Mouse (Mus musculus): ENCODE results near the gene Prss36. TPM values are rescaled to one million over a fixed set of nuclear protein-coding genes. Genes with fewer than 3 reads are reported as not detected.
"Not testable (repeated sequence)": the region's sequence is repeated elsewhere in the genome, so short reads cannot be mapped to it uniquely, and the experiment has no call there.

The Prss36 gene
- polyA plus RNA-seq, 1 experiment from 2014 or later: 16.2 TPM

DNA sequence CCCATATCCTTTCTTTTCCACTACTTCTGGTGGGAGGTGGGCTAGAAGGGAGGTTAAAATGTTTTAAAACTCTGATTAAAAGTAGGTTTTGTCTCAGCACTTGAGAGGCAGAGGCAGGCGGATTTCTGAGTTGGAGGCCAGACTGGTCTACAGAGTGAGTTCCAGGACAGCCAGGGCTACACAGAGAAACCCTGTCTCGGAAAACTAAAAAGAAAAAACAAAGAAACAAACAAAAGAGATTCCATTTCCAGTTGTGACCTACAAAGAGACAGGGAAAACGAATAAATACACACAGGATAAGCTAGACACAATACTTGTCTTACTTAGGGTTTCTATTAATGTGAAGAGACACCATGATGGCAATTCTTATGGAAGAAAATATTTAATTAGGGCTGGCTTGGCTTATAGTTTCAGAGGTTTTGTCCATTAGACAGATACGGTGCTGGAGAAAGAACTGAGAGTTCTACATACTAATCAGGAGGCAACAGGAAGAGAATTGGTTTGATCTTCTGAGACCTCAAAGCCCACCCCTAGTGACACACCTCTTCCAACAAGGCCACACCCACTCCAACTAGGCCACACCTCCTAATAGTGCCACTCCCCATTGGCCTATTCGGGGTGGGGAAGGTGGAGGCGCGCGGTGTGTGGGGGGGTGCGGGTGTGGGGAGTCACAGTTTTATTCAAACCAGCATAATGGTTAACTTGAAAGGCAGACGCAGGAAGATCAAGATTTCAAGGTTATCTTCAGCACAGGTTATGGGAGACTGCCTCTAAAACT lies 48.2 kb downstream of the Prss36 start:
- H3K27me3 ChIP-seq (replicated peaks): no peaks in the 10 kb centered on the region
- no peaks in the 10 kb centered on the region for H3K9me3 ChIP-seq (replicated peaks)
- no peak overlapping the region for H3K4me2 ChIP-seq
- no peak overlapping the region for H3K27ac ChIP-seq (replicated peaks)
- H3K4me3 ChIP-seq (replicated peaks): no peak overlapping the region
- WGBS: 37% methylated on average over 10 of the region's 10 CpGs
- peaks cover 13% of the 10 kb centered on the region for H3K4me1 ChIP-seq
- H3K9ac ChIP-seq (replicated peaks): no peak overlapping the region
- ATAC-seq (ENCODE audit: low FRiP score): no peak
- H3K36me3 ChIP-seq: peaks cover 2% of the 10 kb centered on the region; the same call in 1 of the 2 replicates

DNA sequence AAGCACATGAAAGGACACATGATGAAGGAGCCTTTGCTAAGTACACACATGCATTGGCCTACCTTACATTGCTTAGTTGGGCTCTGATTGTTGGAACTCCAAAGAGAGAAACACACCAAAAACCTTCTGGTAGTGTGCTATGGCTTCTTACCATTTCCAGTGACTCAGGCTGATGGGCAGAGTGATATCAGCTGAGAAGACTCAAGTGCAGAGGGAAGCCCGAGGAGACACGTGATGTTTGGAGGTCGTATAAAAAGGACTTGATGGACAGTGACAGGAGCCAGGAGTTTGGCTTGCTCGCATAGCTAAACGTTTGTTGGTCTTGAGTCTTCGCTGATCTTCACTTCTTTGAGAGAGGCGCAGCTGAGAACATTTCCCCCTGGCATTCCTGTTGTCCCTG lies 49.0 kb downstream of the Prss36 start:
- H3K27me3 ChIP-seq (replicated peaks): no peaks in the 10 kb centered on the region
- H3K4me1 ChIP-seq: peaks cover 13% of the 10 kb centered on the region
- H3K9ac ChIP-seq (replicated peaks): no peak overlapping the region
- ATAC-seq (ENCODE audit: low FRiP score): no peak
- no peaks in the 10 kb centered on the region for H3K9me3 ChIP-seq (replicated peaks)
- no peak overlapping the region for H3K4me2 ChIP-seq
- peaks cover 10% of the 10 kb centered on the region for H3K36me3 ChIP-seq
- WGBS: 92% methylated on average over 7 of the region's 7 CpGs
- no peak overlapping the region for H3K4me3 ChIP-seq (replicated peaks)
- H3K27ac ChIP-seq (replicated peaks): no peak overlapping the region

DNA sequence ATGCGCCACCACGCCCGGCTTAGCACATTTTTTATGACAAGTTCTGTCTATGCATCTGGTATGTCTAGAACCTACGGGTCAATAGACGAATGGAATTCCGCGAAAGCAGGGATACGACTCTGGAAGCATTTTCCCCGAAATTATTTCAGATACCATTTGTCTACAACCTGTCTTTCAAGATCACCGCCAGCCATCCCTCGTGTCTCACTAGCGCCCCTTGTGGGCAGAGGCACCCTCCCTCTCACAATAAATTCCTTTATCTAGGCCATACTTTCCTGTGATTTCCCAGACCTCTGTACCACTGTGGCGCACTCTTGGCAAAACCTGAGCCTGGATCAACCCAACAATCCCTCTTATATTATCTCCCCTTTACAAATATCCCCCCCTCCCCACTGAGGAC lies 50.1 kb downstream of the Prss36 start:
- Histone ChIP-seq H3K4me3 (replicated peaks) (no peak overlapping the region), H3K27me3 (replicated peaks) (no peaks in the 10 kb centered on the region), H3K27ac (replicated peaks) (no peak overlapping the region), H3K9me3 (replicated peaks) (no peaks in the 10 kb centered on the region), H3K4me2 (no peak overlapping the region), H3K4me1 (peaks cover 13% of the 10 kb centered on the region), H3K36me3 (peaks cover 16% of the 10 kb centered on the region), H3K9ac (replicated peaks) (no peak overlapping the region)
- no peak for ATAC-seq (ENCODE audit: low FRiP score)
- WGBS: 59% methylated on average over 13 of the region's 13 CpGs

DNA sequence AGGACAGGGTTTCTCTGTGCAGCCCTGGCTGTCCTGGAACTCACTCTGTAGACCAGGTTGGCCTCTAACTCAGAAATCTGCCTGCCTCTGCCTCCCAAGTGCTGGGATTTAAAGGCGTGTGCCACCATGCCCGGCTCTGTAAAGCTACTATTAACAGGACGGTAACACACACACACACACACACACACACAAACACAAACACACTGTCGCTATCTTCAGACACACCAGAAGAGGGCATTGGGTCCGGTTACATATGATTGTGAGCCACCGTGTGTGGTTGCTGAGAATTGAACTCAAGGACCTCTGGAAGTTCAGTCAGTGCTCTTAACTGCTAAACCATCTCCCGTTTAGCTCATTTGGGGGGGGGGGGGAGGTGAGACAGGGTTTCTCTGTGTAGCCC lies 50.6 kb downstream of the Prss36 start:
- WGBS: 65% methylated on average over 7 of the region's 7 CpGs
- H3K4me3 ChIP-seq (replicated peaks): peak overlapping the region; percentile 61
- H3K27ac ChIP-seq (replicated peaks): peak overlapping the region; percentile 65

DNA sequence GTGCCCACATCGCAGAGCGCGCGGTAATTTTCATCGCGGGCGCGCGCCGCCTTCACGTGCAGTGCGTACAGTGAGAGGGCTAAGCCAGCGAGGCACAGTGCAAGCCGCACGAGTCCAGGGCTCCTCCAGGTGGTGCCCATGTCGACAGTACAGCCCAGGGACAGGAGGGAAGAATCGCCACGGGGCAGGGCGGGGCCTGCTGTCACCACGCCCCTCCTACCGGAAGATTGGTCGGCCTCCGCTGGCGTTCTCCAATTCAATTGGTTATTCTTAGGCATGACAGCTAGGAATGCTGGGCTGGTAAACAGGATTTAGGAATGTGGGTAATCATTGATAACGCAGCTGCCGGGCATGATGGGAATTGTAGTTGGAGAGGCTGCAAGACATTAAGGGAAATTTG lies 51.1 kb downstream of the Prss36 start, which contains the start of the genes Gm21974 and Vkorc1:
Gm21974 (minus strand) TSS at position 13 of the 400 bp plus-strand sequence.
Vkorc1 (minus strand) TSS at position 176 of the 400 bp plus-strand sequence.
- peak; percentile 97 for ATAC-seq (ENCODE audit: low FRiP score)
- peaks cover 13% of the 10 kb centered on the region for H3K4me1 ChIP-seq
- H3K36me3 ChIP-seq: peaks cover 21% of the 10 kb centered on the region
- whole genome bisulfite sequencing: under 1% methylated on average over 26 of the region's 26 CpGs
- peak within 1 kb of the TSS; percentile 56 for H3K9ac ChIP-seq (replicated peaks)
- H3K27me3 ChIP-seq (replicated peaks): no peaks in the 10 kb centered on the region
- H3K4me3 ChIP-seq (replicated peaks): peak within 1 kb of the TSS; percentile 61
- peak within 1 kb of the TSS; percentile 75 for H3K27ac ChIP-seq (replicated peaks)
- H3K4me2 ChIP-seq: peak within 1 kb of the TSS; percentile 72
- no peaks in the 10 kb centered on the region for H3K9me3 ChIP-seq (replicated peaks)

More for the DNA sequence above, 50.6 kb downstream of the Prss36 start:
- peak; percentile 22 for ATAC-seq (ENCODE audit: low FRiP score)
- Histone ChIP-seq H3K4me2 (peak overlapping the region; percentile 72), H3K36me3 (peaks cover 18% of the 10 kb centered on the region), H3K4me1 (peaks cover 13% of the 10 kb centered on the region)
- not testable (repeated sequence) for H3K27me3 ChIP-seq (replicated peaks); H3K9ac ChIP-seq (replicated peaks); H3K9me3 ChIP-seq (replicated peaks)

DNA sequence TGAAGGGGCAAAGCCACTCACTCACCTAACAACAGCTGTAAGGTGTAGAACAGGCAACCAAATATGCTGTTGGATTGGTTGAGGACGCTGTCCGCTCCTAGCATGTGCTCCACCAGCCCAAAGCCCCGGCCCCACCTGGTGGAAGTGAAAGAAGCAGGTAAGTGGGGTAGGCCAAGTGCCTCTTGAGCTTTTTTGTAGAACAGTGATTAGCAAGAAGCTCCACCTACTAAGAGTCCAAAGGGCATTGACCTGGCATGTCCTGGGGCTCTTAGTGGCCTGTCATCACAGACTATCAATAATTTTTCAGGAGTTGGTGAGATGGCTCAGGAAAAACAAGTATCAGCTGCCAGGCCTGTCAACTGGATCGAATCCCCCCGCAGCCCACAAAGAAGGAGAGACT lies 52.0 kb downstream of the Prss36 start:
- Histone ChIP-seq H3K4me1 (peaks cover 13% of the 10 kb centered on the region), H3K9ac (replicated peaks) (peak overlapping the region; percentile 56)

DNA sequence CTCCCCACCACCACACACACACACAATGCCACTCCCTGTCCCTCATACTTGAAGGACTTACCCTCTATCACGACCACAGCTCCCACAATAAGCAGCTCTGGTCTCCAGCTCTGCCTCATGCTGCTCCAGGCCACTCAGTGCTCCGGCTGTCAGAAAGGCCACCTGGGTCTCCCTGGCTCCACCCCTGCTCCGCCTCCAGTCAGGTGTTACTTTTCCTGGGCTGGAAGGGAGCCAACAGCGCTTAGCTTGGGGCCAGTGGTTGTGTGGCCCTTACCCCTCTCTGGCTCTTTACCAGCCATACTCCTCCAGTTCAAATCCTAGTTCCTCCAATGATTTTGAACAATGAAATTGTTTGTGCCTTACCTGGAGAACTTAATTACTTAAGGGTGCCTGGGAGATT lies 55.7 kb downstream of the Prss36 start, which contains the start of gene Prss53:
Prss53 (minus strand) TSS at position 173 of the 400 bp plus-strand sequence.
- WGBS: 44% methylated on average over 4 of the region's 4 CpGs
- H3K9ac ChIP-seq (replicated peaks): no peak within 1 kb of the TSS
- H3K4me3 ChIP-seq (replicated peaks): no peak within 1 kb of the TSS
- no peak within 1 kb of the TSS for H3K4me2 ChIP-seq
- peaks cover 59% of the 10 kb centered on the region for H3K36me3 ChIP-seq
- H3K27me3 ChIP-seq (replicated peaks): no peaks in the 10 kb centered on the region
- no peak for ATAC-seq (ENCODE audit: low FRiP score)
- H3K27ac ChIP-seq (replicated peaks): no peak within 1 kb of the TSS
- no peaks in the 10 kb centered on the region for H3K9me3 ChIP-seq (replicated peaks)
- peaks cover 16% of the 10 kb centered on the region for H3K4me1 ChIP-seq

More for the DNA sequence above, 52.0 kb downstream of the Prss36 start:
- peak overlapping the region; percentile 72 for H3K4me2 ChIP-seq
- no peaks in the 10 kb centered on the region for H3K9me3 ChIP-seq (replicated peaks)
- 80% methylated on average over 5 of the region's 5 CpGs for WGBS
- H3K27me3 ChIP-seq (replicated peaks): no peaks in the 10 kb centered on the region
- H3K36me3 ChIP-seq: peaks cover 28% of the 10 kb centered on the region
- peak overlapping the region; percentile 75; the same call in 1 of the 2 replicates for H3K27ac ChIP-seq (replicated peaks)
- no peak for ATAC-seq (ENCODE audit: low FRiP score)
- H3K4me3 ChIP-seq (replicated peaks): peak overlapping the region; percentile 61

DNA sequence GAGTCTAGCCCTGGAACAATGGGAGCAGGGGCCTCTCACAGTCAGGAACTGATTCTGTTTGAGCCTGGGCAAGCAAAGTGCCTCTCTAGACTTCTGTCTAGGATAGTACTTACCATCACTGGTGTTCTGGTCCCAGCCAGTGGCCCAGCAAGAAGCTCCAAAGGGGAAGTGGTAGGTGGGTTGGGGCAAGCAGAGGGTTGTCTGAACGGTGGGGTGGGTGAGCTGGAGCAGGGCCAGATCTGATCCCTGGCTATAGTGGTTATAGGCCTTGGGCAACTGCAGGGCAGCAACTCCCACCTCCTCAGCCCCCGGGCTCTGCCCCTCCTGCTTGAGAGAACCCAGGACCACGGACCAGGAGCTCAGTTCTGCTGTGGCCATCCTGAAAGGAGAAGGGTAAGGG lies 57.7 kb downstream of the Prss36 start:
- H3K27me3 ChIP-seq (replicated peaks): no peaks in the 10 kb centered on the region
- H3K36me3 ChIP-seq: peaks cover 75% of the 10 kb centered on the region
- no peak for ATAC-seq (ENCODE audit: low FRiP score)
- H3K4me2 ChIP-seq: no peak overlapping the region
- H3K4me3 ChIP-seq (replicated peaks): no peak overlapping the region
- no peak overlapping the region for H3K9ac ChIP-seq (replicated peaks)
- no peaks in the 10 kb centered on the region for H3K9me3 ChIP-seq (replicated peaks)
- WGBS: 64% methylated on average over 3 of the region's 3 CpGs
- peaks cover 23% of the 10 kb centered on the region for H3K4me1 ChIP-seq
- H3K27ac ChIP-seq (replicated peaks): no peak overlapping the region

DNA sequence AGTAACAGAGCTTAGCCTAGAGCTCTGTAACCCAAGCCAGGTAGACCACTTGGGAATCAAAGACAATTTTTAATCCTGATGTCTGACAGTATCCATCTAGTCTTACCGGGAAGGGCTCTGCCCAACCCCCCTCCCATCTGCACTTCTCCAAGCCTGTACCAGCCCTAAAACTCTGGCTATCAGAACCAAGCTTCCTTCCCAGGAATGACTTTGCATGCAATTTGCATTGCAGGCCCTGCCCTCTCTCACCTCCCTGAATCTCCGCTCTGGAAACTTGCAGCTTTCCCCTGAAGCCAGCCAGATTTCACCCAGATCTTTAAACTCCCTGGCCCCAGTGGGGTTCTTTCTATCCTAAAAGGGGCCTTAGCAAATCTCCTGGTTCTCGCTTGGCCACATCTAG lies 58.7 kb downstream of the Prss36 start:
- no peak overlapping the region for H3K4me2 ChIP-seq
- H3K27me3 ChIP-seq (replicated peaks): no peaks in the 10 kb centered on the region
- WGBS: 84% methylated on average over 3 of the region's 3 CpGs
- no peak for ATAC-seq (ENCODE audit: low FRiP score)
- no peak overlapping the region for H3K4me3 ChIP-seq (replicated peaks)
- no peaks in the 10 kb centered on the region for H3K9me3 ChIP-seq (replicated peaks)
- peaks cover 33% of the 10 kb centered on the region for H3K4me1 ChIP-seq
- H3K36me3 ChIP-seq: peaks cover 77% of the 10 kb centered on the region
- no peak overlapping the region for H3K9ac ChIP-seq (replicated peaks)
- no peak overlapping the region for H3K27ac ChIP-seq (replicated peaks)

DNA sequence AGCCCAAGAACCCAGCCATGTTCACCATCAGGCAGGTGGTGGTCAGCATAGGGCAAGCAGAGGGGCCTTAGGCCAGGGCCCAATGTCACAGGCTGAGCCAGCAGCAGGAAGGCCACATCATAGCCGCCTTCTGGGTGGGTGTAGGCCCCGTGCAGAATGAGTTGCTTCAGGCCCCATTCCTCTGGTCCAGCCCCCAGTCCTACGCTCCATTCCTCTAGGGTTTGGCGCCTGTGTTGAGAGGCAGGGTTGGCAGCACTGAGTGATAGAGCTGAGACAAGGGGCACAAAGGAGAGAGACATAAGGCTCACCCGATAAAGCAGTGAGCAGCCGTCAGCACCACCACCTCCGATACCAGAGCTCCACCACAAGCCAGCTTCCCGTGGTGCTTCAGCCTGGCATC lies 59.3 kb downstream of the Prss36 start:
- no peak for ATAC-seq (ENCODE audit: low FRiP score)
- no peak overlapping the region for H3K9ac ChIP-seq (replicated peaks)
- peaks cover 39% of the 10 kb centered on the region for H3K4me1 ChIP-seq
- H3K27ac ChIP-seq (replicated peaks): no peak overlapping the region
- H3K4me3 ChIP-seq (replicated peaks): no peak overlapping the region
- no peak overlapping the region for H3K4me2 ChIP-seq
- no peaks in the 10 kb centered on the region for H3K9me3 ChIP-seq (replicated peaks)
- no peaks in the 10 kb centered on the region for H3K27me3 ChIP-seq (replicated peaks)
- 87% methylated on average over 8 of the region's 8 CpGs for WGBS
- H3K36me3 ChIP-seq: peaks cover 79% of the 10 kb centered on the region

DNA sequence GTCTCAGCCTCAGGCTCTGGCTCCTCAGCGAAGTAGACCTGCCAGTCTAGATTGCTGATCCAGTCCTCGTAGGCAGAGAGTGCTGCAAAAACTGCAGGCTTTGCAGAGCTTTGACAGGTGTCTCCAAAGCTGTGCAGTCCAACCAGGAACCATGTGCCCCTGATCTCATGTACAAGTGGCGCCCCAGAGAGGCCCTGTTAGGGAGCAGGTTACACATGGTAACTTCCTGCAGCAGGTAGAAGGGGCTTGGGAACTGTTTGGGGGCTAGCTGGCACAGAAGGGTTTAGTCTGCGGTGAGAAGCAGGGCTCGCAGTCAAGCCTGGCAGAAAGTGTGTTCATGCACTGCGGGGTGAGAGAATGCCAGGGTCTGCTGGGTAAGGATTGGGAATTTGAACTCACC lies 60.0 kb downstream of the Prss36 start:
- no peak overlapping the region for H3K27ac ChIP-seq (replicated peaks)
- no peaks in the 10 kb centered on the region for H3K9me3 ChIP-seq (replicated peaks)
- H3K27me3 ChIP-seq (replicated peaks): no peaks in the 10 kb centered on the region
- no peak overlapping the region for H3K4me3 ChIP-seq (replicated peaks)
- H3K9ac ChIP-seq (replicated peaks): no peak overlapping the region
- H3K4me1 ChIP-seq: peaks cover 40% of the 10 kb centered on the region
- ATAC-seq (ENCODE audit: low FRiP score): no peak
- H3K4me2 ChIP-seq: no peak overlapping the region
- WGBS: 96% methylated on average over 6 of the region's 6 CpGs
- peaks cover 81% of the 10 kb centered on the region for H3K36me3 ChIP-seq

DNA sequence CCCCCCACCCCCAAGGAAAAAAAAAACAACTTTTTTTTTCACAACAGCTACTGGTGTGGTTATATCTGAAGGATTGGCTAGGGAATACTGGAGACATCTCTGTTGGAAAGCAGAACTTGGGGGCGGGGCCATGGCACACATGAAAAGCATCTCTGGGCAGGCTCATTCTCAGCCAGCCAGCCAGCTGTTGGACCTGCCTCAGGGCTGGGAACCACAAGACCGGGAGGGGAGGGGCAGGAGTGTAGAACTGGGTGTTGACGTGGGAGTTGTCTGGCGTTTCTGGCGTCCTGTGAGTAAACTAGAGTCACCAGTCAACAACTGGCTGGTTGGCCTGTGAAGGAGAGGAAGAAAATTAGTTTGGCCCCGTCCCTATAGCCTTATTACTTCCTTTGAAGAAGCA lies 60.6 kb downstream of the Prss36 start:
- Histone ChIP-seq H3K27me3 (replicated peaks) (no peaks in the 10 kb centered on the region), H3K4me1 (peaks cover 41% of the 10 kb centered on the region), H3K27ac (replicated peaks) (no peak overlapping the region), H3K4me3 (replicated peaks) (no peak overlapping the region), H3K4me2 (no peak overlapping the region), H3K9ac (replicated peaks) (no peak overlapping the region), H3K9me3 (replicated peaks) (no peaks in the 10 kb centered on the region), H3K36me3 (peaks cover 85% of the 10 kb centered on the region)
- ATAC-seq (ENCODE audit: low FRiP score): no peak
- WGBS: 68% methylated on average over 6 of the region's 6 CpGs
